Mouse (Mus musculus): ENCODE results near the gene Adh4. TPM values are rescaled to one million over a fixed set of nuclear protein-coding genes. Genes with fewer than 3 reads are reported as not detected.
"Not testable (repeated sequence)": the region's sequence is repeated elsewhere in the genome, so short reads cannot be mapped to it uniquely, and the experiment has no call there.

Gene Adh4
- polyA plus RNA-seq, 1 experiment from 2014 or later: not detected

DNA sequence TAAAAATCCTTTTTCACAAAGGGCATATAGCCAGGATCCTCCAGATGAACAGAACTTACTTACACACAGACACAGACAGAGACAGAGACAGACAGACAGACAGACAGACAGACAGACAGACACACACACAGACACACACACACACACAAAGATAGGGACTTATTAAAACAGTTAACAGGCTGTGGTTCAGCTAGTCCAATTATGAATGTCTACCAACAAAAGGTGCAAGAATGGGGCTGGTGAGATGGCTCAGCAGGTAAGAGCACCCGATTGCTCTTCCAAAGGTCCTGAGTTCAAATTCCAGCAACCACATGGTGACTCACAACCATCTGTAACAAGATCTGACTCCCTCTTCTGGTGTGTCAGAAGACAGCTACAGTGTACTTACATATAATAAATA is 51.4 kb downstream of the Adh4 start:
- peaks cover 78% of the 10 kb centered on the region for H3K36me3 ChIP-seq
- H3K9ac ChIP-seq; H3K27me3 ChIP-seq (replicated peaks); H3K4me1 ChIP-seq (replicated peaks); H3K9me3 ChIP-seq (replicated peaks); ATAC-seq (ENCODE audit: insufficient number of reproducible peaks, low FRiP score); H3K4me2 ChIP-seq; H3K27ac ChIP-seq (ENCODE audit: poor library complexity, severe bottlenecking); H3K4me3 ChIP-seq: not testable (repeated sequence)
- 90% methylated on average over 1 of the region's 1 CpGs for WGBS

DNA sequence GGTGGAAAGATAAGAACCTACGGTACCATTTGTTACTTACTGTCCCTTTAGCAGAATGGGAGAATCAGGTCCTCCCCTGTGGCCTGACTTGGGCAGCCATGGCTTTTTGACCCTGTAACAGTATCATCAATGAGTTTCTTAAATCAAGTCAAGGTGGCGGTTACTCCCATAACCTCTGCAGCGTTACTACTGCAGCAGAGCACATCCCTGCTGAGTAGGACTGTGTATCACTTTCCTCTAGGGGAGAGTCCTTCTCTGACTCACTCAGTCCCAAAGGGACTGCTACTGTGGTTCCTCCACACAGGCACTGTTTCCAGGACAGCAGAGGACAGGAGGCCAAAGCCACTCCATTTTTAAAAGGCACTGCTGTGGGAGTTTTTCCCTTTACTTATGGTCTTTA is 55.8 kb downstream of the Adh4 start:
- WGBS: 82% methylated on average over 3 of the region's 3 CpGs

DNA sequence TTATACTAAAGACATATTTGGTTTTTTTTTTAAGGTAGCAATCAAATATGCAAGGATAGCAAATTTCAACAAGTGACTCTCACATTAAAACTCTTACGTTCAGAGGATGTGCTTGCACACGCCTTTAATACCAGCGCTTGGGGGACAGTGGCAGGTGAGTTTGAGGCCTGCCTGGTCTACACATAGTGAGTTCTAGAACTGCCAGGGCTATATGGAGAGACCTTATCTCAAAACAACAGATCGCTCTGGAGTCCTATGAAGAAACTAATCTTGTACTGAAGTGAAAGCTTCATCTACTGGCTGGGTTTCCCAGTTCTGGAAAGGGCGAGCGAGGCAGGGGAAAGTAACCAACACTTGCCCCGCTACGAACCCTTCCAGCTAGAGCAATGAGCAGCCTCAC is 64.2 kb downstream of the Adh4 start:
- 0 out of 2 replicates have a peak, but pooled peaks cover 1% of the 10 kb centered on the region for H3K9me3 ChIP-seq (replicated peaks)
- no peak overlapping the region for H3K9ac ChIP-seq
- H3K4me1 ChIP-seq (replicated peaks): peaks cover 13% of the 10 kb centered on the region
- 89% methylated on average over 8 of the region's 8 CpGs for WGBS
- no peak overlapping the region for H3K4me3 ChIP-seq
- no peak overlapping the region for H3K27ac ChIP-seq (ENCODE audit: poor library complexity, severe bottlenecking)
- H3K36me3 ChIP-seq: peaks cover 23% of the 10 kb centered on the region
- H3K4me2 ChIP-seq: no peak overlapping the region
- ATAC-seq (ENCODE audit: insufficient number of reproducible peaks, low FRiP score): no peak
- H3K27me3 ChIP-seq (replicated peaks): no peaks in the 10 kb centered on the region

More for the DNA sequence above, 55.8 kb downstream of the Adh4 start:
- Histone ChIP-seq H3K9me3 (replicated peaks) (no peaks in the 10 kb centered on the region), H3K4me3 (no peak overlapping the region), H3K4me2 (no peak overlapping the region), H3K4me1 (replicated peaks) (no peaks in the 10 kb centered on the region), H3K27ac (ENCODE audit: poor library complexity, severe bottlenecking) (no peak overlapping the region), H3K36me3 (peaks cover 60% of the 10 kb centered on the region), H3K27me3 (replicated peaks) (no peaks in the 10 kb centered on the region), H3K9ac (no peak overlapping the region)
- ATAC-seq (ENCODE audit: insufficient number of reproducible peaks, low FRiP score): no peak

Other genes starting within 250 kb of the Adh4 start
- gene 4930579F01Rik, start 221.6 kb upstream of the Adh4 start, polyA plus RNA-seq (2016; fragmentation: Nextera tagmentation; extraction: Ambion mirVana): not detected in 2 replicates
- gene Adh7, start 197.7 kb upstream of the Adh4 start, polyA plus RNA-seq (2016; fragmentation: Nextera tagmentation; extraction: Ambion mirVana): not detected in 2 replicates
- 1.4 and 1.6 TPM in 2 replicates for gene Adh1, start 154.5 kb upstream of the Adh4 start, polyA plus RNA-seq (2016; fragmentation: Nextera tagmentation; extraction: Ambion mirVana)
- not detected in 2 replicates for gene Adh6a, start 102.2 kb upstream of the Adh4 start, polyA plus RNA-seq (2016; fragmentation: Nextera tagmentation; extraction: Ambion mirVana)
- 2.5 and 2.6 TPM in 2 replicates for gene Adh6b, start 73.7 kb upstream of the Adh4 start, polyA plus RNA-seq (2016; fragmentation: Nextera tagmentation; extraction: Ambion mirVana)
- 153 and 159 TPM in 2 replicates for gene Adh5, start 27.6 kb downstream of the Adh4 start, polyA plus RNA-seq (2016; fragmentation: Nextera tagmentation; extraction: Ambion mirVana)
- 38.8 and 40.9 TPM in 2 replicates for gene Metap1, start 74.0 kb downstream of the Adh4 start, polyA plus RNA-seq (2016; fragmentation: Nextera tagmentation; extraction: Ambion mirVana)
- 244 and 259 TPM in 2 replicates for gene Eif4e, start 110.7 kb downstream of the Adh4 start, polyA plus RNA-seq (2016; fragmentation: Nextera tagmentation; extraction: Ambion mirVana)